Mouse (Mus musculus): Measurements from ENCODE around the gene Trim37. TPM values are rescaled to one million over a fixed set of nuclear protein-coding genes. Genes with fewer than 3 reads are reported as not detected.
A peak's percentile ranks its signal among the peaks of the same experiment; 100 is the strongest.

Gene Trim37
- total RNA-seq, 1 experiment from 2014 or later = 64.2 TPM

DNA sequence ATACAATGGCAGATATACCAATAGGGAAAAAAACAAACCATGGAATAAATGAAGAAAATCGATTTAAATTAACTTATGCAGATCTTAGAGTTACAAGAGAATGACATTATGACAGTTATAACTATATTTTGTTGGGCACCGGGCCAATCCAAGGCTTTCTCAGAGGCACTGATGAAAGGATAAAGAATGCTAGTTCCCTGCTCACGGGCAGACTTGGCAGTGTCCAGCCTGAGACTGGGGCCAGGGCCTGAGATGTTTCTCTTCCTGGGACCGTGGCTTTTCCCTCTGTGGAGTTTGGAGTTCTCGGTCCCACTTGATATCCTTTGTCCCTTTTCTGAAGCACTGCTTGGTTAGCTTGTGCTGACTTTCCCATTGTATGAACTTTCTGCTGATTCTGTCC, 46.7 kb downstream of the Trim37 start:
- ATAC-seq (replicated peaks in 1 of 2; ENCODE audit: insufficient read depth in 1 of 2, low FRiP score in 2 of 2, low TSS enrichment in 1 of 2, low read depth in 1 of 2, poor library complexity in 2 of 2, severe bottlenecking in 2 of 2) = no peak

DNA sequence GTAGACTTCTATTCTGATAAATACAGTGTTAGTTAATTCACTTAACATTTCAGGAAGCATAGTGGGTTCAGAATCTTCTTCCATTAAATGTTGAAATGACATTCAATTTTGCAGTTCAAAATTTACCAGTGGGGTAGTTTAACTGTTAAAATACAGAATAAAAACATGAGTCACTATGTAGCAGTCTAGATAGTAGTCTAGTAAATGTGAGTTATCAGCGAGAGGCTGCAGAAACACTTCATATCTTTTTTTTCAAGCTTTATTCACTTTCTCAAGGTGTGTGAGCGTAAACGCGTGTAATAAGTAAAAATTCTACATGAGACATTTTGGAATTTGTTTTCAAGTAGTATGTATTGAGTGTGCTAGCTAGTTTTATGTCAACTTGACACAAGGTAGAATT, 48.2 kb downstream of the Trim37 start:
- no peak for ATAC-seq (replicated peaks in 1 of 2; ENCODE audit: insufficient read depth in 1 of 2, low FRiP score in 2 of 2, low TSS enrichment in 1 of 2, low read depth in 1 of 2, poor library complexity in 2 of 2, severe bottlenecking in 2 of 2)

DNA sequence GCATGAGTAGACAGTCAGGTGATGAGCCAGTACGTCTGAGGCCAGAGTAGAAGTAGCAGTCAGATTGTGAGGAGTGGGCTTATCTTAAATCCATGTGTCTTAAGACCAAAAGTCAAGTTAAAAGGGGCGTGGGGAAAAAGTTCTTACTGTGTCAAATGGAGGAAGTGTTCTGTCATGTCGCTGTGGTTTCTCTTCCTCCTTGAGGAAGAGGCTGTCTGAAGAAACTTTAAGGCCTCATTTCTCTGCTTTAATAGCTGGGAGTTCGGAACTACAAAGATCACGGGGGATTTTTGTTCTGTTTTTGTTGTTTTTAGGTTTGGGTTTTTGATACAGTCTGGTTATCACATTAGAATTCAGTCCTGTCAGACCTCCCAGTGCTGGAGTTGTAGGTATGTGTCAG, 85.4 kb downstream of the Trim37 start:
- peak; percentile 29 to 46; a peak in 2 of 4 replicates for ATAC-seq (replicated peaks in 1 of 2; ENCODE audit: insufficient read depth in 1 of 2, low FRiP score in 2 of 2, low TSS enrichment in 1 of 2, low read depth in 1 of 2, poor library complexity in 2 of 2, severe bottlenecking in 2 of 2)

DNA sequence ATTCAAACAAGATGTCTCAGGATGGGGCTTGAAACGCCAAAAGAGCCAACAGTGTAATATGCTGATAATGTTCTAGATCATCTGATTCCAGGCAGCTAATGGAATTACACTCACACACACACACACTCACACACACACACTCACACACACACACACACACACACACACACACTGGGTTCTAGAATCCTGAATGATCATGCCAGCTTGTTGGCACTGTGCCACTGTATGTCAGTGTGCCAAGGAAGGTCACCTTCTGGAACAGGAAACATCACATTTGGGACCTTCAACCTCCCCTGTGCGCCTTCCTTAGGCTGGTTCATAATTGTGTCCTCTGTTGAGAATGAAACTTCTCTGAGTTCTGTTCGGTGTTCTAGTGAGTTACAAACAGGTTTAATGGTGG, 95.8 kb downstream of the Trim37 start:
- ATAC-seq (replicated peaks in 1 of 2; ENCODE audit: insufficient read depth in 1 of 2, low FRiP score in 2 of 2, low TSS enrichment in 1 of 2, low read depth in 1 of 2, poor library complexity in 2 of 2, severe bottlenecking in 2 of 2) = no peak

DNA sequence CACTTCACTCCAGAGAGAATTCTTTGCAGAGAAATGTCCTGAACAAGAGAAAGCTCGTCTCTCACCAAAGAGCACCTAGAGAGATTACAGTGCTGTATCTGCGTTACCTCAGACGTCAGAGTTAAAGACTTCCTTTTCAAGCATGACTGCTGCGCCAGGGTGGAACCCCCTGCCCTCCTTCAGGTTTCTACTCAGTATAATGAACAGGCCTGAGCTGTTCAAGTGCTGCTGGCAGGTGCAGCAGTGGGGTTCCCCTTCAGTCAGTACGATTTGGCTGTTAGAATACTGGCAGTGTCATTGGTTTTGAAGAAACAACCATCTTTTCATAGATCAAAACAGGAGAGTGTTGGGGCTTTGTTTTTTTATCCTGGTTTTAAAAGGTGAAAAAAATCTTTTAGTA, 100.2 kb downstream of the Trim37 start:
- no peak for ATAC-seq (replicated peaks in 1 of 2; ENCODE audit: insufficient read depth in 1 of 2, low FRiP score in 2 of 2, low TSS enrichment in 1 of 2, low read depth in 1 of 2, poor library complexity in 2 of 2, severe bottlenecking in 2 of 2)

DNA sequence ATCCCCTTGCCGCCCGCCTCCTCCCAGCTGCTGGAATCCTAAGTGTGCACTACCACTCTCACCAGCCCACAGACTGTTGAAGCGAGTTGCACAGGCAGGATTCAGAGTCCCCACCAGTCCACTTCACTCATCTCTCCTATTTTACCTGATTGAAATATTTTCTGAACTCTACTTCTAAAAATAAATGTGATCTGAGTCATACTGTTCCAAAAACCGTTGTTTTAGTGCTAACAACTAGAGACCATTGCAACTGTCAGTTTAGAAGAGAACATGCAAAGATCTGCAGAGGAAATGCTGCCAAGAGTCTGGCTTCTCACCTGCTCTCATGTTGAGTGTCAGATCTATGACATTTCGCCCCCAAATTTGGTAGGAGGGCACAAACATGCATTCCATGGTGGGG, 106.5 kb downstream of the Trim37 start:
- ATAC-seq (replicated peaks in 1 of 2; ENCODE audit: insufficient read depth in 1 of 2, low FRiP score in 2 of 2, low TSS enrichment in 1 of 2, low read depth in 1 of 2, poor library complexity in 2 of 2, severe bottlenecking in 2 of 2) = no peak

DNA sequence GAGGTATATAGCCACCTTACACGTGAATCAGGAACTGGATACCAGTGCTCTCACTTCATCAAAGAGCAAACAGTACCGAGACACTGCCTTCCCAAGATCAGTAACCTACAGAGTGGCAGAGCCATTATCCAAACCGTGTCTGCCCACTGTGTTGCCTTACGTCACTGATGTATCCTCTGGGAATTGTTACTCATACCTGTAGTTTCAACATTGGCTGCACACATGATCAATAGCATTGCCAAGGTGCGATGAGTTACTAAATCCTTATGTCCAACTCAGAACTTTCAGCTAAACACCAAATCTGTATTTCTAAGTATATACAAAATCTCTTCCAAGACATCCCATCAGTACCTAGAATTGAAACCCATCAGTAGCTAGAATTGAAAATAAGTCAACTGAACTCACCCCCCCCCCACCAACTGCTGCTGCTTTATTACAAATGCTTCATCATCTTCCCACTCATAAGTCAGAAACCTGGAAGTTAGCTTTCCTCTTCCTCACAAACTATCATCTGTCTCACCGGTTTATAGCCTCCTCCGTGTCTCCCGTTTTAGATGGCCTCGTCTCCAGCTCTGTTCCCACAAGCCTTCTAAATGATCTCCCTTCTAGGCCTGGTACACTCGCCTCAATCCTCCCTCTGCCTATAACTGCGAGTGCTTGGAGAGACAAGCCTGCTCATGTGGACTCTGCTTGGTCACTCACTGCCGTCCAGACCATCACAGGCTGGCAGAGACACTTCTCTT, 108.0 kb downstream of the Trim37 start:
- no peak for ATAC-seq (replicated peaks in 1 of 2; ENCODE audit: insufficient read depth in 1 of 2, low FRiP score in 2 of 2, low TSS enrichment in 1 of 2, low read depth in 1 of 2, poor library complexity in 2 of 2, severe bottlenecking in 2 of 2)

DNA sequence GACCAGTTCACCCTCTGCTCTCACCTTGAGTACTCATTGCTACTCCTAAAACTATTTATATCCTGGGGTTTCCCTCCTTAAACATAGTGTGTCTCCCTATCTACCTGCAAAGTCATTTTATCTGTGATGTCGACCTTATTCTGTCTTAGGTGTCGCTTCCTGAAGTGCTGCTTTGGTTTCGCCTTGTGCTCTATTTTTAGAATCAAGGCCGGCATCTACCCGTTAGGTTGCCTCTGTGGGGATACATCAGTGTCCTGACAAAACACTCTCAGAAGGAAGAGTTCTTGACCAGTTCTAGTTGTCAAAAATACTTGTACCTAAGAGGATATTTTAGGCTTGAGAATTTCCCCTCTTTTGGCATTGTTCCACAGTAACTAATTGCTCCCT, 108.6 kb downstream of the Trim37 start:
- no peak for ATAC-seq (replicated peaks in 1 of 2; ENCODE audit: insufficient read depth in 1 of 2, low FRiP score in 2 of 2, low TSS enrichment in 1 of 2, low read depth in 1 of 2, poor library complexity in 2 of 2, severe bottlenecking in 2 of 2)

DNA sequence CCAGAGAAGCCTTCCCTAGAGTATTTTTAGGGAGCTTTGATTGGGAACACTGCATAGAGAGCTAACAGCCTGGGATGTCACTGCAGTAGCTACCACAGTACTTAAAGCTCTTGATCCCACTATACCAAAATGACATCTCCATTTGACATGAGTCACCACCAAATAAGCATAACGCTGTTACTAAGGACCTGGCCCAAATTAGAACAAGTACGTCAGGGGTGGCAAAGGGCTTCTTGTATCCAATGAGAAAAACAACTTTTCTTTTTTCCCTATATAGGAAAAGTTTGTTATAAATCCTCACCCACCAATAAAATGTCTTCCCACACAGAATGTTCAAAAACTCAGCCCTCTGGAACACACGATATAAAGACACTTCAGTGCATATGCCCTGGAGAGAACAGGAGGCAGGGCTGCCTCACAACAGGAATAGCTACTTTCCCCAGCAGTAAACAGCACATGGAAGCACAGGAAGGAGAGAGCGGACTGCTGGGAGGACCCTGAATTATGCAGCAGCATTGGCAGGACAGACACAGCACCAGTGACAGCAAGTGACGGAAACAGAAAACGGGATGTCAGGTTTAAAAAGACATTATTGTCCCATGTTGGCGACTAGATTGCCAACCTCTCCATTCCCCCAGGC, 112.1 kb downstream of the Trim37 start:
- no peak for ATAC-seq (replicated peaks in 1 of 2; ENCODE audit: insufficient read depth in 1 of 2, low FRiP score in 2 of 2, low TSS enrichment in 1 of 2, low read depth in 1 of 2, poor library complexity in 2 of 2, severe bottlenecking in 2 of 2)

DNA sequence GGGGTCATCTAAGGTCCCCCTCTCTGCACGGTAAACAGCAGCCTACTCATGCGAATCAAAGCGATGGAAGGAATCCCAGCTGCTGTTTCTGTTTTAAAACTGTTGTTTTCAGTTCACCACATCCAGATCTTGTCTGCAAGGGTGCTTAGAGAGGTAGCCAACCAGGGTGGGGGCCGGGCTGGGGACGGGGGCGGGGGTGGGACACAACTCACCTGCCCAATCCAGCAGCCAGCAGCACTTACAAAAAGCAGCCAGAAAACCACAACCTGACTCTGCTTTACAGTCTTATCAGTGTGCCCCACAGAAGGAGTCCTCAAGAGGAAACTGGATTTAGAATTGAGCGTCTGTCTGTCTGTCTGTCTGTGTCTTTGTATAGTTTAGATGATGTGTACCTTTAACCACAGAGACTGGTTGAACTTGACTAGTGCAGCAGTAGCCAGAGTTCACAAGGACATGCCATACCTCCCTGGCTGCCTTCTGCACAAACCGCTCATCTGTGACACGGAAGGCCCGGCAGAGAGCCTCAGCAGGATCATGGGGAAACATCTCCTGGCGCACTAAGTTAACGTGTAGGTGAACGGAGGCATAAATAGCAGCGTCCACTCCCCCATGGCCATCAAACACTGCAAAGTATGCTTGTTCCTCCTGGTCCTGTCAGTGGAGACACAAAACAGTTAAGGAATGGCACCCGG, 113.4 kb downstream of the Trim37 start:
- no peak for ATAC-seq (replicated peaks in 1 of 2; ENCODE audit: insufficient read depth in 1 of 2, low FRiP score in 2 of 2, low TSS enrichment in 1 of 2, low read depth in 1 of 2, poor library complexity in 2 of 2, severe bottlenecking in 2 of 2)

DNA sequence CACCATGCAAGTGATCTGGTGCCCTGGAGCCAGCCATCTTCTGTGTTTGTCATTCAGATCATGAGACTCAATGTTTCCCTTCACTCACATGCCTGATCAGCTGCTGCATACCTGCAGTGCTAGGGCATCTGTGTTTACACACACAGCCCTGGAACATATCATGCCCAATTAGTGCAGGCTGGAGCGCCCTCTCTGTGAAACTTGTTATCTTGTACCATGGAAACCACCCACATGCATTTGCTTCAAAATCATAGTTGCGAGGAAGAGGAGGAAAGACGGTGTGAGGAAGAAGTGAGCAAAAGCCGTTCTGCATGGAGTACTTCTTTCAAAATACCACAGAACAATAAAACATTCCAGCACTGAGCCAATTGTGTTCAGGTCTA, 113.9 kb downstream of the Trim37 start:
- no peak for ATAC-seq (replicated peaks in 1 of 2; ENCODE audit: insufficient read depth in 1 of 2, low FRiP score in 2 of 2, low TSS enrichment in 1 of 2, low read depth in 1 of 2, poor library complexity in 2 of 2, severe bottlenecking in 2 of 2)

DNA sequence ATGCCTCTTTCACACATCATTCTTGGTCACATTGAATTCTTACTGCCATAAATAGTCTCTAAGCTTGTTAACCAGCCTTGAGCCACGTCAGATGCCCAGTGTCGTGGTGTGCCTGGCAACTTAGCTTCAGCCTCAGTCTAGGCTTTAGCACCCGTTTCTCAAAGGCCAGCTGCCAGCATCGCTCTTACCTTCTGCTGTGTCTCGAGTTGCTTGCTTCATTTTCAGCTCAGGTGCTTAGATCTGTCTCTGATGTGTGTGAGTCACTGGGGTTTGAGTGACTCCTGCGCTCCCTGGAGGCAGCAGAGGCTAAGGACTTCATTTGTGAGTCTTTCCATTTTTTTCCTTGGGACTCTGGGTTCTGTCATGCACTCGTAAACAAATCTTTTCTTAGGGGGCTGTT, 114.4 kb downstream of the Trim37 start:
- ATAC-seq (replicated peaks in 1 of 2; ENCODE audit: insufficient read depth in 1 of 2, low FRiP score in 2 of 2, low TSS enrichment in 1 of 2, low read depth in 1 of 2, poor library complexity in 2 of 2, severe bottlenecking in 2 of 2) = no peak

DNA sequence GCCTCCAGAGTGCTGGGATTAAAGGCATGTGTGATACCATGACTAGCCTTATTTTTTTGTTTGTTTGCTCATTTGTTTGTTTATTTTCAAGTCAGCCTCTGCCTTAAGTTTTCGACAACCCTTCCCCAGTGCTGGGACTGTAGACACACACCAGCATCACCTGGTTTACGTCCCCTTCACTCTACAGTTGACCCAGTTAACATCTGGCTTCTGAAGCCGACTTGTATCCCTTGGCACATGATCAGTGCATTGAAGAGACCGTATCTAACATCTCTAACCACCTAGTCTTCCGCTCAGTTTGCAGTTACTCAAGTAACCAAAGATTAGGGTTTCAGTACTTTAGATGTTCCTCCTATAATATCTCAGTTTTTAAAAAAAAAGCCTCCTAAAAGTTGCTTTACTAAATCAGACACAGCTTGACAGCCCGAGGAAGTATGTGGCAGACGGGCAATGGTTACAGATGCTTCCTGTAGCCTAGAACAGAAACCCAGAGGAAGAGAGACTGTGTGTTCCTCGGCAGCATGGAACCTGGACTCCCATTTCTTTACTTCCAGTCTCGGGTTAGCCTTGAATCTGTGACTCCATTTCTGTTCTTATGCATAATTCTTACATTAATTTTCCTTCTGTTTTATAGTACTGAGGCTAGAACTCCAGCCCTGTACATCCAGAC, 118.4 kb downstream of the Trim37 start:
- peak; percentile 70 to 90 for ATAC-seq (replicated peaks in 1 of 2; ENCODE audit: insufficient read depth in 1 of 2, low FRiP score in 2 of 2, low TSS enrichment in 1 of 2, low read depth in 1 of 2, poor library complexity in 2 of 2, severe bottlenecking in 2 of 2)

DNA sequence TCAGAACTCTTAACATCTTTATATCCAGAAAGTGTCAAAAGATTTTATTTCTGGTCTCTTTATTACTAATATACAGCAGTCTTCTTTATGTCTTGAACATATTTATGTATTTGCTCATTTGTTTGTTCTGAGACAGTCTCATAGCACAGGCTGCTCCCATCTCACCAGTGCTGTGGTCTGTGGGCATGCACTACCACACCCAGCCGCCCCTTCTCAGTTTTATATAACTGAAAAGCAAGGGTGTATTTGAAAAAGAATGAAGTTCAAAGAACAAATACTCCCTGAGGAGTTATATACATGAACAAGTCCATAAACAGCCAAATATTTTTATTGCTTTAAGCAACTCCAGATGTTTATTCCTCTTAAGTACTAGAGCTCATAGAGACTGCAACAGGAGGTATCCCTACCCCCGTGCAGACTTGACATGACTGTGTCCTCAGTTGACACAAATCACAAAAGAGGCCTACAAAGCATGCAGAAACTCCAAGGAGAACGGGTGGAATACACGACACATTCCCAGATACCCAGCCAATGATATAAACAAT, 119.3 kb downstream of the Trim37 start:
- no peak for ATAC-seq (replicated peaks in 1 of 2; ENCODE audit: insufficient read depth in 1 of 2, low FRiP score in 2 of 2, low TSS enrichment in 1 of 2, low read depth in 1 of 2, poor library complexity in 2 of 2, severe bottlenecking in 2 of 2)

DNA sequence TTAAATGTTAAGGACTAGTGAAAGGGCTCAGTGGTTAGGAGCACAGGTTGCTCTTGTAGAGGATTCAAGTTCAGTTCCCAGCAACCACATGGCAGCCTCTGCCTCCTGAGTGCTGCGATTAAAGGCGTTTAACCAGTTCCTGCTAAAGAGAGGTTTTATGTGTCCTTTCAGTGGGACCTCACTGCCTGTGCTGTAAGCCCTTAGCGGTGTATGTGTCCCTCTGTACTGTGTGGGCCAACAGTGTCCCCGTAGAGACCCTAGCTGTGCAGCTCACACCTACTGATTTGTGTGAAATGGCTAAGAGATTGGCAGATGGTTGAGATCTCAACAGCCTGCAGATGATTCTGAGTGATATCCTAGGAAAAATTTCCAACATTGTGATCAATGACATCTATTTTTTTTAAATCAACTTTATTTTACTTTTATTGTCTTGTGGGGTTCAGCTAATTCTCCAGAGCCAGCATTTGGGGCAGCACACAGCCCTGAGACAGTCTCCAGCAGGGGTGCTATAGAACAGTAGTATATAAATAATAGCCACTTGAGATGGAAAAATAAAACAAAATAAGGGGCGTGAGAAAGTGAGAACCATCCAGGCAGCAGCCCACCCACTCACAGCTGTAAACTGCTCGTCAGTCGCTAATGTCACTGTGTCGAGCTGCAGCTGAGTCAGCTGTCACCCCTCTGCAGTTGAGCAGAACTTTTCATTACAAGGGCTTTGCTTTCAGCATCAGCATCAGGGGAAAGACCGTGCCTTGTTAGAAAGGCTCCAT, 120.0 kb downstream of the Trim37 start:
- ATAC-seq (replicated peaks in 1 of 2; ENCODE audit: insufficient read depth in 1 of 2, low FRiP score in 2 of 2, low TSS enrichment in 1 of 2, low read depth in 1 of 2, poor library complexity in 2 of 2, severe bottlenecking in 2 of 2) = no peak

DNA sequence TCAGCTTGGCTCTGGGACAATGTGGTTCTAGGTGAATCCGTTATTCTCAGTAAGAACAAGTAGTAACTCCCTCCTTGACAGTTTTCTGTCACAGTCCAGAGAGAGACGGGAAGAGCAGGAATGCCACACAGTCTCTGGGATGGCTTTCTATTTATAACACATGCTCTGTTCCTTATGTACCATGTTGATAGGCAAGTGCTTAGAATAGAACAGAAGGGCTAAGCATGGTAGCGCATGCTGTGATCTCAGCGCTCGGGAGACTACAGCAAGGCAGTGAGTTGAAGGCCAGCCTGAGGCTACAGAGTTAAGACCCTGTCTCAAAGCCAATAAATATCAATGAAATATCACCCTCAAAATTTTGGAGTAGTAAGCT, 120.6 kb downstream of the Trim37 start:
- no peak for ATAC-seq (replicated peaks in 1 of 2; ENCODE audit: insufficient read depth in 1 of 2, low FRiP score in 2 of 2, low TSS enrichment in 1 of 2, low read depth in 1 of 2, poor library complexity in 2 of 2, severe bottlenecking in 2 of 2)

DNA sequence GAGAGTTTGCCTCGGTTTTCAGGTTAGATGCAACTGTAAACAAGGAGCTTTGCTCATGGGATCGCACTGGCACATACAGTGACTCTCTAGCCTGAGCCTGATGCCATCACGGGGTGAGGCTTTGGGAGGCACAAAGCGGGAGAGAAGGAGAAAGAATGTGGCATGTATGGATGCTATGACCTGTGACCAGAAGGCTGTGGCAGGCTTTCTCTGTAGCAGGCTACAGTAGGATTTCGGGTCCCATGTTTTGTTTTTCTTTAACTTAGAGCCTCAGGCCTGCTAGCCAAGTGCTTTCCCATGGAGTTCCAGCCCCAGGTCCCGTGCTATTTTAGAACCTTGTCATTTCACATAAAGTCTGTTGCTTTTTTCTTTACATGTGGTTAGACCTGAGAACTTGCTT, 123.3 kb downstream of the Trim37 start:
- no peak for ATAC-seq (replicated peaks in 1 of 2; ENCODE audit: insufficient read depth in 1 of 2, low FRiP score in 2 of 2, low TSS enrichment in 1 of 2, low read depth in 1 of 2, poor library complexity in 2 of 2, severe bottlenecking in 2 of 2)

Data from hematopoietic stem cell, adult 5-6 weeks (primary cell).